Mouse (Mus musculus) layer of hippocampus, postnatal 14 days (tissue): ENCODE data around the gene Casp3. TPM values are rescaled to one million over a fixed set of nuclear protein-coding genes. Genes with fewer than 3 reads are reported as not detected.

Experiments used
- DNase-seq, 2 experiments: peaks; one replicate each; pipeline ENCODE4 v3.0.0; 2021 to 2022; ENCODE audit warnings: low spot score in 2 of 2, mixed read lengths in 1 of 2
- total RNA-seq, 2 experiments: library from RNA; stranded (reverse); gene quantifications; 2 replicates each; pipeline ENCODE4 v1.2.3; 2021

Gene Casp3
- total RNA-seq, 2 experiments from 2014 or later, result 25.5 to 25.9 TPM

GRCm38 (mm10) chr8:46603587-46603986 lies 13.5 kb upstream of the Casp3 start:
- no peak for DNase-seq

GRCm38 (mm10) chr8:46606930-46607329 lies 10.2 kb upstream of the Casp3 start:
- DNase-seq, result no peak

GRCm38 (mm10) chr8:46611557-46611956 lies 5.5 kb upstream of the Casp3 start:
- no peak for DNase-seq

- DNase-seq, result no peak
Measured at GRCm38 (mm10) chr8:46612913-46613312, 4.2 kb upstream of the Casp3 start.

- DNase-seq, result no peak
Measured at GRCm38 (mm10) chr8:46613377-46613776, 3.7 kb upstream of the Casp3 start.

GRCm38 (mm10) chr8:46615936-46616335 lies 1.2 kb upstream of the Casp3 start:
- no peak for DNase-seq

- DNase-seq, result no peak
Measured at GRCm38 (mm10) chr8:46617690-46618620, 864 bp downstream of the Casp3 start.

- no peak for DNase-seq
Measured at GRCm38 (mm10) chr8:46618639-46619320, 1.7 kb downstream of the Casp3 start.

- DNase-seq, result no peak
Measured at GRCm38 (mm10) chr8:46622446-46623270, 5.6 kb downstream of the Casp3 start.

GRCm38 (mm10) chr8:46625166-46625565 lies 8.1 kb downstream of the Casp3 start:
- no peak for DNase-seq

GRCm38 (mm10) chr8:46626642-46627041 lies 9.6 kb downstream of the Casp3 start:
- DNase-seq, result no peak

GRCm38 (mm10) chr8:46627881-46628280 lies 10.8 kb downstream of the Casp3 start:
- no peak for DNase-seq

- no peak for DNase-seq
Measured at GRCm38 (mm10) chr8:46628645-46629044, 11.6 kb downstream of the Casp3 start.

GRCm38 (mm10) chr8:46630422-46630821 lies 13.3 kb downstream of the Casp3 start:
- DNase-seq, result no peak

GRCm38 (mm10) chr8:46630932-46631331 lies 13.8 kb downstream of the Casp3 start:
- no peak for DNase-seq

GRCm38 (mm10) chr8:46639010-46639571 lies 22.0 kb downstream of the Casp3 start:
- peak; percentile 29 to 34 for DNase-seq

GRCm38 (mm10) chr8:46639852-46640251 lies 22.8 kb downstream of the Casp3 start:
- DNase-seq, result no peak

GRCm38 (mm10) chr8:46641272-46641671 lies 24.2 kb downstream of the Casp3 start:
- DNase-seq, result no peak

- DNase-seq, result no peak
Measured at GRCm38 (mm10) chr8:46648421-46648820, 31.3 kb downstream of the Casp3 start.

GRCm38 (mm10) chr8:46651872-46652271 lies 34.8 kb downstream of the Casp3 start:
- no peak for DNase-seq

- no peak for DNase-seq
Measured at GRCm38 (mm10) chr8:46655919-46656318, 38.8 kb downstream of the Casp3 start.
